Mouse (Mus musculus): Measurements from ENCODE around the gene Aqp3.

Gene Aqp3

GRCm38 (mm10) chr4:41097871-41098576 lies at the start of gene Aqp3:
Gene Aqp3, minus strand, starts transcription at chr4:41098183.
- no peak for DNase-seq (ENCODE audit: low spot score)

DNA sequence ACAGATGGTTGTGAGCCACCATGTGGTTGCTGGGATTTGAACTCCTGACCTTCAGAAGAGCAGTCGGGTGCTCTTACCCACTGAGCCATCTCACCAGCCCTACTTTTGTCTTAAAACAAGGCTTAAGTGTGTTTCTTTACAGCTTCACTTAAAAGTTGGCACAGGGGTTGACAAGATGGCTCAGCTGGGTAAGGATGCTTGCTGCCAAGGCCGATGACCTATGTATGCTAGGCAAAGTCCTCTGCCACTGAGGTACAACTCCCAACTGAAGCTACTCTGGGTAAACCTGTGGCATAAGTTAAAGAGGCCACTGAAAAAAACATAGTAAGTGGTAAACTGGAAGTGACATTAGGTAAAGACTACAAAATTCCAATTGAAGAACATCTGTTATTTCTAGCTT lies 44.6 kb upstream of the Aqp3 start:
- DNase-seq (ENCODE audit: low spot score): no peak

- no peak for DNase-seq (ENCODE audit: low spot score)
Observed at GRCm38 (mm10) chr4:41140174-41140875, 42.3 kb upstream of the Aqp3 start.

DNA sequence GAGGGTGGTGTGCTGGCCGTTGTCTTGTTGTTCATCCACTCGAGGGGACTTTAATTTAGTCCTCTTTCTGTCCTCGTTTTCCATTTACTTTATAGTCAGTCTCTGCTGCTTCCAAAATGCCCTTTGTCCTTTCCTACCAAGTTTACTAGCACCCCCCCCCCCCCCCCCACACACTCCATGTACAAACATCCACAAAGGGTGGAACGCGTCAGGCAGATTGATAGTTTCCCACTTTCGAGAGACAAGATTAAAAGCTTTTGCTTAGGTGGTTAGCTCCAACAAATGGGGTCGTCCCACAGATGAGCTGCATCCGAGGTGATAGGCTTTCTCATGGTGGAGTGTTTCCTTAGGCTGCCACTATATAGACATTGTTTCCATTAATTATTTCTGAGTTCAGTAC lies 38.8 kb upstream of the Aqp3 start:
- DNase-seq (ENCODE audit: low spot score): no peak

DNA sequence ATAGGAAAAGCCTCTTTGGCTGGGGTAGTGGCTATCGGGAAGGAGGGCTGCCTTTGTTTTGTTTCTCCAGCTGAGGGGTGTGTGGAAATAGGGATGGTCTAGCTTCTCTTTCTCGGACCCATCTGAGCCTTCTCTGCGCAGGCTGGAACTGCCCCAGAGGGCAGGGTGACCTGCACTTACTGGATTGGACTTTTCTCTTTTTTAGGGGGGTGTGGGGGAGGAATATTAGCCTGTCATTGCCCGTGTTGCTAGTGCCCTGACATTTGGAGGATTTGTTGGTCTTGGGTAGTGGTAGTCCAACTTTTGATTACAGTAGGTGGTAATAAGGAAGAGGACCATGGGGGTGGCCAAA lies 38.4 kb upstream of the Aqp3 start:
- DNase-seq (ENCODE audit: low spot score): peak; percentile 20

DNA sequence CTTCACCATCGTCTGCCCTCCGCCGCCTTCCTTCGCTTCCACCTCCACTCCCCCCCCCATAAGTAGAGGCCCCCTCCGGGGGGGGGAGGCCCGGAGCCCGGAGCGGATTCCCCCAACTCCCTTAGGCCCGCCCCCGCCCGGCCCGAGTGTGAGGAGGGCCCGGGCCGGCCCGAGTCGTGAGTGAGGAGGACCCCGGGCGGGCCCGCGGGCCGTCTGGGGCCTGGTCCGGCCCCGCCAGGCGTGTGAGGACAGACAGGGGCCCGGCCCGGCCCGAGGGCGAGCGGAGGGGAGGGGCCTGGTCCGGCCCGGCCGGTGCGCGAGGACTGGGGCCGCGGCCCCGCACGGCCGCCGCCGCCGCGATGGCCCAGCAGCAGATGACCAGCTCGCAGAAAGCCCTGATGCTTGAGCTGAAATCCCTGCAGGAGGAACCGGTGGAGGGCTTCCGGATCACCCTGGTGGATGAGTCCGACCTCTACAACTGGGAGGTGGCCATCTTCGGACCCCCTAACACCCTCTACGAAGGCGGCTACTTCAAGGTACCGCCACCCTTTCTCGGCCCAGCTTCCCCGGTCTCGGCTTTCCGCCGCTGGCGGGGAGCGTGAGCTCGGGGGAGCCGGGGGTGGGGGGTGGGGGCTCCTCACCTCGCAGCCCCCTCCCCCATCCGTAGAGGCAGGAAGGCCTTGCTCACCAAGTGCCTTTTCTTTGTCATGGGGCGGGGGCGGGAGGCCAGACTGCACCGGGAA lies 37.9 kb upstream of the Aqp3 start, which contains the start of gene Ube2r2:
Gene Ube2r2 (plus strand): TSS at position 33 of the 743 bp plus-strand sequence.
- DNase-seq (ENCODE audit: low spot score): peak; percentile 43

- DNase-seq (ENCODE audit: low spot score): peak; percentile 60
Observed at GRCm38 (mm10) chr4:41134935-41135710, 37.1 kb upstream of the Aqp3 start.

DNA sequence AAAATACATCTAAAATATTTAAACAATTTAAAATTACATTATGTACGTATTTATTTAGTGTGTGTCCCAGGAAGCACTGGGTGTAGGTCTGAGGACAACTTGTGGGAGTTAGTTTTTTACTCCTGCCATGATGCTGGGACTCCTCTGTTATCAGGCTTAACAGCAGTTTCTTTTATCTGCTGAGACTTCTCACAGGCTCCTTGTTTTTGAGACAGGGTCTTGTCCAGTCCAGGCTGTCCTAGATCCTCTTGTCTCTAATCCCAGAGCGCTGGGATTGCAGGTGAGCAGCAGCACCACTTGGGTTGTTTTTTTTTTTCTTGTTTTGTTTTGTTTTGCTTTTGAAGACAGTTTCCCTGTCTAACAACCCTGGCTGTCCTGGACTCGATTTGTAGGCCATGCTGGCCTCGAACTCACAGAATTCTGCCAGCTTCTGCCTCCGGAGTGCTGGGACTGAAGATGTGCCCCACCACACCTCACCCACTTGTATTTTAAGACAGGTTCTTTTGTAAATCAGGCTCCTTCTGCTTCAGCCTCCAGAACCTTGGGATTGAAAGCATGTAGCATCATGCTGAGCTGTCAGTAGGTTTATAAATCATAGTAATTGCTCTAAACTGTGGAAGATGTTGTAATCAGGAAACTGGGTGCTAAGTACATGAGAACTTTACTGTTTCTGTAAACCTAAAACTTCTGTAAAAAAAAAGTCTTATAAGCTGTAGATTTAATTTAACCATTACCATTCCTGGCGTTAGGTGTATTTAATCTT lies 35.7 kb upstream of the Aqp3 start:
- DNase-seq (ENCODE audit: low spot score): no peak

GRCm38 (mm10) chr4:41132471-41132870 lies 34.5 kb upstream of the Aqp3 start:
- no peak for DNase-seq (ENCODE audit: low spot score)

- no peak for DNase-seq (ENCODE audit: low spot score)
Observed at GRCm38 (mm10) chr4:41129836-41130235, 31.9 kb upstream of the Aqp3 start.

DNA sequence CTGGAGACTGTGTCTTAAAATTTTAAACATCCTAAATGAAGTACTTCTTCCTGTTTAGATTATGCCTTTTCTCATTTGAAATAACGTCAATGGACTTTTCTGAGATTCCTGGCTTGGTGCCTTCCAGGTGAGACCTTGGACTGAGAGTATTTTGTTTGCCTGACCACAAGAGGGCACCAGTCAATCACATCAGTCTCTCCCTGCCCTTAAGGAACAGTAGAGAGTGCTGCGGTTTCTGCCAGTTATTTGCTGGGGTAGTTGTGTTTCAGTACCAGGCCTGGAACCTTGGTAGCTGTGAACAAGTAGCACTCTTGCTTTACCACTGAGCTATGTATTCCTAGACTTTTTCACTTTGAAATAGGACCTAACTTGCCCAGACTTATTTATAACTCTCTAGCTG lies 31.4 kb upstream of the Aqp3 start:
- no peak for DNase-seq (ENCODE audit: low spot score)

- DNase-seq (ENCODE audit: low spot score): peak; percentile 85
Observed at GRCm38 (mm10) chr4:41124180-41124951, 26.4 kb upstream of the Aqp3 start, which contains the start of gene Nol6. Gene Nol6, minus strand, starts transcription at chr4:41124455.

- no peak for DNase-seq (ENCODE audit: low spot score)
Observed at GRCm38 (mm10) chr4:41118706-41119292, 20.8 kb upstream of the Aqp3 start.

GRCm38 (mm10) chr4:41116817-41117216 lies 18.8 kb upstream of the Aqp3 start:
- DNase-seq (ENCODE audit: low spot score): no peak

DNA sequence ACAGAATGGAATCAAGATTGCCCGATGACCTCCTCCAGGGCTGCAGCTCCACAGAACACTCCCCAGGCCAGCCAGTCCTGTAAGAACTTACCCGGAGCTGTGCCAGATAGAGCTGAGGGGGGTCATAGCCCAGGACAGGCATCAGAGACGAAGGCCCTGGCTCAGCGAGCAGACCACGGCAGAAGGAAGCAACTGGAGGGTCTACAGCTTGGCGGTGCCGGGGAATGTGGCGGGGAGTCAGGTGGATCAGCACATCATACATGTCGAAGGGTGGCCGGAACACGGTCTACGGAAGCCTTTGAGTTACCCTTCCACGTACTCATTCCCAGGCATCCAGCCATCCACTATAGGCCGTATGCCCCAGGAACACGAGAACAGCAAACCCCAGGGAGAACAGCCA lies 17.8 kb upstream of the Aqp3 start:
- DNase-seq (ENCODE audit: low spot score): no peak

DNA sequence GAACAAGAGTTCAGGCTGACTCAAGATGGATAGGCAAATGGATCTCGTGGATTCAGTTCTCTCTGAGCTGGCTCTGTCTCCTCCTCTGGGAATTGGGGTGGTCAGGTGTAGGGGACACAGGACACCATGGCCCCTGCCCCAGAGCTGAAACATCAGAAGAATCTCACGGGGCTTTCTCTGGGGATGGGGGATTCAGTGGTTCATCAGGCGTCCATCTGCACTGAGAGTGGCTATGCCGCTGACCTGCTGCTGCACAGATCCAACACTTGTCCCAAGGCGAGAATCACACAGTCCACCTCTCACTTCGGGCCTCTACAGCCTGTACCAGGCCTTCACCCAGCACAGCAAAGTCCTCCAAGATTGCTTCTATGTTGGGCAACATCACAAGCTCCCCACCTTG lies 17.1 kb upstream of the Aqp3 start:
- DNase-seq (ENCODE audit: low spot score): no peak

GRCm38 (mm10) chr4:41114358-41115070 lies 16.5 kb upstream of the Aqp3 start:
- no peak for DNase-seq (ENCODE audit: low spot score)

DNA sequence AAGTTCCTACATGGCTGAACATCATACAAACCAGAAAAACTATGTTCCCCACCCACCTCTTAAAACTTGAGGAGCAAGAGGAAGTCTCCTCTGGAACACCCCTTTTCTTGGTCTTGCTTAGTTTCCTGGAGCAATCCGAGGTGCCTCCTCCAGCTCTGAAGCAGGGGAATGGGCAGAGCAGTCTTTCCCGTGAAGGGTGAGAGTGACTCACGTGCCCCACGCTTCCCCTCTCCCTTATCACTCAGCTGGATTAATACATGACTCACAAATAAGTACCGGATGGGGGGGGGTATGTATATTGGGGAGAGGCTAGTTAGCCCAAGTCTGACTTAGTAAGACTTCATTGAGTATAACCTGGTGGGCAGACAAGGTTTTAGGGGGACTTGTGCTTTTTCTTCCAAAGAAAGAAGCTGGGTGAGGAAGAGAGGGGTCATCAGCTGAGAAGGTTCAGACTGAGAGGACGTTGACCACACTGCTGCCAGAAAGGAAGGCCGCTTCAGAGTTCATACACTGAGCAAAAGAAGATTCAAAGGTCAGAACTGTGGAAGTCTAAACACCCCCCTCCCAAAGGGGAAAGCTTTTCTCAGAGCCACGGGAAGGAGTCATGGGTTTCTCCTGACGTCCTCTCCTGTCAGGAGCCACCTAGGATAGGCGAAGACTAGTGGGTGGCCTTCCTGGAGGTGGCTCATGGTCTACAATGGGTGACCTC lies 10.9 kb upstream of the Aqp3 start:
- DNase-seq (ENCODE audit: low spot score): no peak

GRCm38 (mm10) chr4:41107440-41107839 lies 9.5 kb upstream of the Aqp3 start:
- DNase-seq (ENCODE audit: low spot score): no peak

Measured in ovary, postnatal 10 days (tissue).